Comparison of ENCODE assay signal across 13 mouse cellular contexts in the genomic region with DNA sequence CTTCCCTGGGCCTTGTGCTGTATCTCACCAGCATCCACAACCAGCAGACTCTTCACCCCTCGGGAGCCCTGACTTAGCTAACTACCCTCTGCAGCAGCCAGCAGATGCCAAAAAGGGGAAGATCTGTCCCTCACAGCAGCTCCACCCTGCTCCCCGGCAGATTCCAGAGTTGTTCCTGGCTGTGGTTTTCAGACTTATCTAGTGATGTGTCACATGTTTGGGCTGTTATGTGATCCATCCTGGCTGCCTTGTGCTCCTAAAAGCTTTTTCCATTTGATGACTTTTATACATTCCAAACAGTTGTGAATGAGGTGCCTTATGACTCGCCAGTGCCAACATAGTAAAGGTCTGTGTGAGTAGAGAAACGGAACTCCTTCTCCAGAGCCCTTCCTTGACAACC.
DNase-seq lines count a peak whose midpoint lies in the region; ATAC-seq and TF ChIP-seq lines count a peak whose summit lies in the region.
"Had no signal": no experiment of that assay in that cellular context is flagged by ENCODE, and none has a peak within 500 bp of the region (broad histone marks: within the 10 kb centered on the region; RNA-seq: fewer than 3 reads in every experiment).

No protein-coding gene starts in this region.

- H3K4me3 ChIP-seq in midbrain, embryonic 11.5 days (ENCODE audit: low read depth, low read length): no peak overlapping the region
- no peak overlapping the region for H3K4me3 ChIP-seq in midbrain, postnatal 0 days (ENCODE audit: low read depth, low read length)
- no peak overlapping the region for H3K4me3 ChIP-seq in heart, embryonic 13.5 days
- no peak overlapping the region for H3K4me3 ChIP-seq in lung, embryonic 16.5 days (ENCODE audit: low read length)

- DNase-seq in midbrain, embryonic 11.5 days (ENCODE audit: low spot score, missing footprints): peak; percentile 59
- no peak for DNase-seq in midbrain, postnatal 0 days (ENCODE audit: low spot score)
- DNase-seq in cerebellum, adult 11 months: no peak
- no peak for DNase-seq in gastrocnemius, adult 8-10 months (ENCODE audit: low spot score in 2 of 2)
- no peak for DNase-seq in cerebellum, postnatal 10 days
- DNase-seq: cerebellum, adult 8-10 months; right cerebral cortex, postnatal 4 days; thymus, postnatal 14 days had no signal

- no peaks in the 10 kb centered on the region for H3K27me3 ChIP-seq in midbrain, embryonic 11.5 days (ENCODE audit: control insufficient read depth, insufficient read depth, low read length)
- H3K27me3 ChIP-seq in midbrain, postnatal 0 days (ENCODE audit: insufficient read depth, low read length): no peaks in the 10 kb centered on the region
- H3K27me3 ChIP-seq in heart, embryonic 13.5 days (replicated peaks): no peaks in the 10 kb centered on the region
- H3K27me3 ChIP-seq in lung, embryonic 16.5 days (ENCODE audit: control insufficient read depth, insufficient read depth, low read depth, low read length): no peaks in the 10 kb centered on the region
- H3K27me3 ChIP-seq: CH12.LX had no signal

- H3K9me3 ChIP-seq in midbrain, embryonic 11.5 days (ENCODE audit: control insufficient read depth, low read length): no peaks in the 10 kb centered on the region
- no peaks in the 10 kb centered on the region for H3K9me3 ChIP-seq in midbrain, postnatal 0 days (ENCODE audit: low read length)
- H3K9me3 ChIP-seq in heart, embryonic 13.5 days: no peaks in the 10 kb centered on the region
- no peaks in the 10 kb centered on the region for H3K9me3 ChIP-seq in lung, embryonic 16.5 days (ENCODE audit: control insufficient read depth, low read length)

- no peaks in the 10 kb centered on the region for H3K4me1 ChIP-seq in midbrain, embryonic 11.5 days (ENCODE audit: control insufficient read depth, insufficient read depth, low read length)
- no peaks in the 10 kb centered on the region for H3K4me1 ChIP-seq in midbrain, postnatal 0 days (ENCODE audit: insufficient read depth, low read length)
- peaks cover 9% of the 10 kb centered on the region; the same call in 1 of the 2 replicates for H3K4me1 ChIP-seq in heart, embryonic 13.5 days
- no peaks in the 10 kb centered on the region for H3K4me1 ChIP-seq in lung, embryonic 16.5 days (replicated peaks; ENCODE audit: control insufficient read depth, insufficient read depth, low read length)

- H3K27ac ChIP-seq in midbrain, embryonic 11.5 days (ENCODE audit: low read depth, low read length): no peak overlapping the region
- H3K27ac ChIP-seq in midbrain, postnatal 0 days (ENCODE audit: low read depth, low read length): no peak overlapping the region
- H3K27ac ChIP-seq in heart, embryonic 13.5 days (replicated peaks): no peak overlapping the region
- peak overlapping the region; percentile 55 for H3K27ac ChIP-seq in lung, embryonic 16.5 days (ENCODE audit: low read length)
- H3K27ac ChIP-seq: kidney, postnatal 0 days had no signal

- no peak overlapping the region for H3K9ac ChIP-seq in midbrain, embryonic 11.5 days (ENCODE audit: low read length)
- no peak overlapping the region for H3K9ac ChIP-seq in midbrain, postnatal 0 days (replicated peaks; ENCODE audit: low read length, poor library complexity, severe bottlenecking)
- H3K9ac ChIP-seq in heart, embryonic 13.5 days: no peak overlapping the region
- no peak overlapping the region for H3K9ac ChIP-seq in lung, embryonic 16.5 days (ENCODE audit: low read length)

- no peak for TF ChIP-seq CTCF in midbrain, postnatal 0 days (IDR thresholded peaks at IDR 0.05)

- 82% methylated on average over 4 of the region's 4 CpGs for WGBS in midbrain, embryonic 11.5 days
- WGBS in midbrain, postnatal 0 days: 81% methylated on average over 4 of the region's 4 CpGs
- WGBS in heart, embryonic 13.5 days: 25% methylated on average over 4 of the region's 4 CpGs
- 17% methylated on average over 4 of the region's 4 CpGs for WGBS in lung, embryonic 16.5 days

- no peak overlapping the region for H3K4me2 ChIP-seq in midbrain, embryonic 11.5 days
- H3K4me2 ChIP-seq in midbrain, postnatal 0 days (ENCODE audit: low read depth, low read length, poor library complexity, severe bottlenecking): no peak overlapping the region
- H3K4me2 ChIP-seq in heart, embryonic 13.5 days: peak overlapping the region; percentile 22; the same call in 1 of the 2 replicates
- no peak overlapping the region for H3K4me2 ChIP-seq in lung, embryonic 16.5 days (ENCODE audit: low read depth, low read length)

- no peaks in the 10 kb centered on the region for H3K36me3 ChIP-seq in midbrain, embryonic 11.5 days (ENCODE audit: control insufficient read depth, insufficient read depth, low read length)
- H3K36me3 ChIP-seq in midbrain, postnatal 0 days (ENCODE audit: insufficient read depth, low read length): no peaks in the 10 kb centered on the region
- H3K36me3 ChIP-seq in heart, embryonic 13.5 days: no peaks in the 10 kb centered on the region
- no peaks in the 10 kb centered on the region for H3K36me3 ChIP-seq in lung, embryonic 16.5 days (ENCODE audit: control insufficient read depth, insufficient read depth, low read length)

- ATAC-seq in midbrain, embryonic 11.5 days (ENCODE audit: low FRiP score): no peak
- ATAC-seq in midbrain, postnatal 0 days (ENCODE audit: low FRiP score): no peak
- ATAC-seq in heart, embryonic 13.5 days (ENCODE audit: extremely low read depth, insufficient number of reproducible peaks, low FRiP score, low TSS enrichment): no peak; the same call in 1 of the 2 replicates
- ATAC-seq in lung, embryonic 16.5 days (ENCODE audit: low read depth): peak; percentile 96
- ATAC-seq: forebrain, embryonic 14.5 days had no signal
